Mouse (Mus musculus) urinary bladder, postnatal 36 days (tissue): ENCODE data around the gene Btbd35f25.
"Not testable (repeated sequence)": the region's sequence is repeated elsewhere in the genome, so short reads cannot be mapped to it uniquely, and the experiment has no call there.

Experiments
- DNase-seq, 2 experiments: peaks; one replicate each; pipeline ENCODE4 v3.0.0; 2022; ENCODE audit warnings: low spot score in 2 of 2, mixed read lengths in 1 of 2

Gene Btbd35f25

GRCm38 (mm10) chrX:31717056-31717455, at the start of gene Btbd35f25:
TSS of gene Btbd35f25 (minus strand) at chrX:31717156.
- DNase-seq = not testable (repeated sequence)

- DNase-seq = no peak
Observed at GRCm38 (mm10) chrX:31766255-31766654, 49.3 kb upstream of the Btbd35f25 start.

- DNase-seq = no peak
Observed at GRCm38 (mm10) chrX:31764001-31764400, 47.0 kb upstream of the Btbd35f25 start.

GRCm38 (mm10) chrX:31745079-31745478, 28.1 kb upstream of the Btbd35f25 start:
- DNase-seq = no peak

GRCm38 (mm10) chrX:31736958-31737357, 20.0 kb upstream of the Btbd35f25 start:
- no peak for DNase-seq
